Mouse (Mus musculus) lung, embryonic 16.5 days (tissue): ENCODE measurements around the gene Klhl15. TPM values are rescaled to one million over a fixed set of nuclear protein-coding genes. Genes with fewer than 3 reads are reported as not detected.
"Not testable (repeated sequence)": the region's sequence is repeated elsewhere in the genome, so short reads cannot be mapped to it uniquely, and the experiment has no call there.

Source experiments
- ATAC-seq: fragments of 200-750 bp; cut with Nextera tagmentation; 2 replicates; pipeline ENCODE4 v1.8.0; 2017; ENCODE audit warnings: low read depth, mild to moderate bottlenecking, moderate library complexity
- H3K27ac ChIP-seq: fragments of 300-500 bp; sonication (generic); 2 replicates; pipeline ENCODE4 v1.5.1; 2014; ENCODE audit warnings: mild to moderate bottlenecking, control low read depth, low read length
- H3K27me3 ChIP-seq: fragments of 300-500 bp; sonication (generic); 2 replicates; pipeline ENCODE4 v1.6.1; 2014; ENCODE audit warnings: low read depth, low read length, mixed read lengths; ENCODE audit not compliant: control insufficient read depth, insufficient read depth
- H3K36me3 ChIP-seq: fragments of 300-500 bp; sonication (generic); 2 replicates; pipeline ENCODE4 v1.6.1; 2014; ENCODE audit warnings: low read length; ENCODE audit not compliant: control insufficient read depth, insufficient read depth
- H3K4me1 ChIP-seq: fragments of 300-500 bp; sonication (generic); replicated peaks from 2 replicates; pipeline ENCODE4 v1.6.1; 2014; ENCODE audit warnings: low read length, mixed read lengths; ENCODE audit not compliant: control insufficient read depth, insufficient read depth
- H3K4me2 ChIP-seq: fragments of 300-500 bp; sonication (generic); 2 replicates; pipeline ENCODE4 v1.6.1; 2014; ENCODE audit warnings: low read depth, low read length, control low read depth
- H3K4me3 ChIP-seq: fragments of 300-500 bp; sonication (generic); 2 replicates; pipeline ENCODE4 v1.5.1; 2014; ENCODE audit warnings: mild to moderate bottlenecking, low read length, control low read depth
- H3K9ac ChIP-seq: fragments of 300-500 bp; sonication (generic); 2 replicates; pipeline ENCODE4 v1.6.1; 2014; ENCODE audit warnings: low read length, control low read depth
- H3K9me3 ChIP-seq: fragments of 300-500 bp; sonication (generic); 2 replicates; pipeline ENCODE4 v1.6.1; 2016; ENCODE audit warnings: low read length; ENCODE audit not compliant: control insufficient read depth
- WGBS: fragments of 180-500 bp; shearing (Covaris S2); extraction: QIAGEN DNeasy Blood & Tissue Kit; methylation state at CpG from one replicate; pipeline ENCODE4 v1.1.7; 2014; 5-methylcytosine and 5-hydroxymethylcytosine counted together
- polyA plus RNA-seq: library from polyadenylated mRNA; unstranded; fragments of >200 nt; fragmentation: Nextera tagmentation; extraction: Ambion mirVana; gene quantifications from 2 replicates; pipeline ENCODE4 v1.2.1, GENCODE M21; 2015

The Klhl15 gene
- 7.1 and 7.3 TPM in 2 replicates for polyA plus RNA-seq

DNA sequence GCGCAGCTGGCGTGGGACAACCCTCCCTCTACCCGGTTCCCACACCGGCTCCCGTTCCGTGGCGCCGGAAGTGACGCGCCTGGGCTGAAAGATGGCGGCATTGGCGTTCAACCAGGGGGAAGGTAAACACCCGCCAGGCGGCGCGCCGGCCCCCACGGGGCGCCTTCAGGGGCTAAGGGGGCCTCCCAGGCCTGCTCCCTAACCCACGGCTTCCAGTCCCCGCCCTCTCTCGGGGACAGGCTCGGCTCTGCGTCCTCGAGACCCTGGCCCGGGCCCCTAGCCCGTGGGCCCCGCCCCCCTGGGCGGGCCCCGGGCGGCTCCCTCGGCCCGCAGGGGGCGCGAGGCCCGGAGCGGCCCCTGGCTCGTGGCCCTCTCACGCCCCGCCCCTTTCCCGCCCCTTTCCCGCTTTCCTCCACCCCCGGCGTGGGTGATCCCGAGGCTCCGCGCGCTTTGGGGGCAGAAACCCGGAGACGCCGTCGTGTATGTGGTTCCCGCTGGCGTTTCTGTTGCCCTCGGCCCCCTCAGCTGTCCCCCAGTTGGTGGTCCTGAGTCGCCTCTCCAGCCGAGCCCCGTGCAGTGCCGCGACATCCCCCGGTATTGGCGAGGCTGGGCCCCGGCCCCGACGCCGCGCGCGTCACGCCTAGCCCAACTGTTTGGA, at the start of gene Klhl15:
Klhl15 (plus strand) TSS at position 68 of the 658 bp plus-strand sequence.
- Histone ChIP-seq H3K27me3 (peaks cover 21% of the 10 kb centered on the region), H3K9ac (peak within 1 kb of the TSS; percentile 75), H3K9me3 (no peaks in the 10 kb centered on the region), H3K27ac (peak within 1 kb of the TSS; percentile 87), H3K4me3 (peak within 1 kb of the TSS; percentile 70), H3K4me1 (no peaks in the 10 kb centered on the region), H3K36me3 (no peaks in the 10 kb centered on the region), H3K4me2 (peak within 1 kb of the TSS; percentile 55)
- 4% methylated on average over 45 of the region's 70 CpGs for WGBS
- peak; percentile 99 for ATAC-seq

- H3K4me2 ChIP-seq: no peak overlapping the region
- no peak overlapping the region for H3K9ac ChIP-seq
- no peak overlapping the region for H3K27ac ChIP-seq
- H3K27me3 ChIP-seq: peaks cover 7% of the 10 kb centered on the region; the same call in 1 of the 2 replicates
- no peaks in the 10 kb centered on the region for H3K36me3 ChIP-seq
- no peak overlapping the region for H3K4me3 ChIP-seq
- WGBS: 7% methylated on average over 1 of the region's 1 CpGs
- ATAC-seq: no peak
- no peaks in the 10 kb centered on the region for H3K9me3 ChIP-seq
- H3K4me1 ChIP-seq: no peaks in the 10 kb centered on the region
Observed at GRCm38 (mm10) chrX:94185156-94185555, 49.2 kb upstream of the Klhl15 start.

- WGBS: 65% methylated on average over 4 of the region's 4 CpGs
- not testable (repeated sequence) for H3K4me2 ChIP-seq
- H3K36me3 ChIP-seq: peaks cover 33% of the 10 kb centered on the region
Observed at GRCm38 (mm10) chrX:94193901-94194300, 40.5 kb upstream of the Klhl15 start.

GRCm38 (mm10) chrX:94197789-94198188, 36.6 kb upstream of the Klhl15 start:
- 70% methylated on average over 5 of the region's 5 CpGs for WGBS

More at GRCm38 (mm10) chrX:94193901-94194300, 40.5 kb upstream of the Klhl15 start:
- H3K27me3 ChIP-seq, H3K9me3 ChIP-seq, H3K27ac ChIP-seq, ATAC-seq, H3K4me1 ChIP-seq, H3K4me3 ChIP-seq, H3K9ac ChIP-seq: not testable (repeated sequence)

DNA sequence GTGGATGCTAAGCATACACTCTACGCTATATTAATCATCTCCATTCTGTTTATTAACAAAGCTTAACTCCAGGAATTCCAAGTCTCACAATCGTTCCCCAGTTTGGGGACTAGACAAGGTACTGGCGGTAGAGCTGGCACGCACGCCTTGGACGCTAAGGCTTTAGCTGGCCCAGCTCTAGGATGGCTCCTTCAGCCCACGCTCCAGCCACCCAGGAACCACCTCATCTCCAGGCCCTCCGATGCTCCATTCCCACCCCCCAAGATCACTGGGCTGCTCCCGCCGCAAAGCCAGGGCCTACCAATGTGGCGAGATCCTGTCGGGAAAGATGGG, 22.2 kb upstream of the Klhl15 start:
- Histone ChIP-seq H3K4me2 (peak overlapping the region; percentile 68), H3K36me3 (peaks cover 20% of the 10 kb centered on the region), H3K9ac (peak overlapping the region; percentile 90), H3K27me3 (no peaks in the 10 kb centered on the region), H3K9me3 (no peaks in the 10 kb centered on the region), H3K4me1 (0 out of 2 replicates have a peak, but pooled peaks cover 3% of the 10 kb centered on the region), H3K27ac (peak overlapping the region; percentile 77), H3K4me3 (peak overlapping the region; percentile 88)
- under 1% methylated on average over 12 of the region's 12 CpGs for WGBS
- peak; percentile 65 for ATAC-seq

More at GRCm38 (mm10) chrX:94197789-94198188, 36.6 kb upstream of the Klhl15 start:
- Histone ChIP-seq H3K27ac (no peak overlapping the region), H3K4me3 (no peak overlapping the region), H3K4me1 (no peaks in the 10 kb centered on the region), H3K9ac (no peak overlapping the region), H3K36me3 (peaks cover 49% of the 10 kb centered on the region), H3K4me2 (no peak overlapping the region), H3K27me3 (no peaks in the 10 kb centered on the region), H3K9me3 (no peaks in the 10 kb centered on the region)
- ATAC-seq: no peak

GRCm38 (mm10) chrX:94212597-94213321, 21.6 kb upstream of the Klhl15 start, which contains the start of gene Eif2s3x:
Gene Eif2s3x (minus strand): TSS chrX:94212862.
- Histone ChIP-seq H3K36me3 (peaks cover 16% of the 10 kb centered on the region), H3K4me1 (0 out of 2 replicates have a peak, but pooled peaks cover 3% of the 10 kb centered on the region), H3K27ac (peak within 1 kb of the TSS; percentile 77), H3K4me3 (peak within 1 kb of the TSS; percentile 88), H3K27me3 (no peaks in the 10 kb centered on the region), H3K4me2 (peak within 1 kb of the TSS; percentile 68), H3K9me3 (no peaks in the 10 kb centered on the region), H3K9ac (peak within 1 kb of the TSS; percentile 90)
- peak; percentile 95 for ATAC-seq
- WGBS: under 1% methylated on average over 52 of the region's 52 CpGs

- peak overlapping the region; percentile 62 for H3K4me2 ChIP-seq
- peak overlapping the region; percentile 88 for H3K4me3 ChIP-seq
- WGBS: 6% methylated on average over 7 of the region's 7 CpGs
- H3K9me3 ChIP-seq: no peaks in the 10 kb centered on the region
- ATAC-seq: 0 out of 2 replicates have a peak, but pooled peaks have one; percentile 11
- peaks cover 11% of the 10 kb centered on the region for H3K36me3 ChIP-seq
- peak overlapping the region; percentile 90; the same call in 1 of the 2 replicates for H3K9ac ChIP-seq
- H3K4me1 ChIP-seq: 0 out of 2 replicates have a peak, but pooled peaks cover 3% of the 10 kb centered on the region
- peak overlapping the region; percentile 13; the same call in 1 of the 2 replicates for H3K27ac ChIP-seq
- no peaks in the 10 kb centered on the region for H3K27me3 ChIP-seq
Observed at GRCm38 (mm10) chrX:94213384-94213783, 21.0 kb upstream of the Klhl15 start.

- Histone ChIP-seq H3K36me3 (no peaks in the 10 kb centered on the region), H3K9me3 (no peaks in the 10 kb centered on the region), H3K4me2 (no peak overlapping the region), H3K27me3 (peaks cover 21% of the 10 kb centered on the region), H3K9ac (no peak overlapping the region), H3K4me1 (no peaks in the 10 kb centered on the region), H3K4me3 (no peak overlapping the region), H3K27ac (no peak overlapping the region)
- ATAC-seq: no peak
- 47% methylated on average over 5 of the region's 5 CpGs for WGBS
Observed at GRCm38 (mm10) chrX:94233432-94233831, 967 bp upstream of the Klhl15 start.

- H3K4me2 ChIP-seq: peak overlapping the region; percentile 55
- H3K4me3 ChIP-seq: peak overlapping the region; percentile 70
- peak overlapping the region; percentile 87 for H3K27ac ChIP-seq
- H3K36me3 ChIP-seq: no peaks in the 10 kb centered on the region
- no peaks in the 10 kb centered on the region for H3K4me1 ChIP-seq
- peaks cover 21% of the 10 kb centered on the region for H3K27me3 ChIP-seq
- no peak for ATAC-seq
- WGBS: 14% methylated on average over 25 of the region's 25 CpGs
- H3K9me3 ChIP-seq: no peaks in the 10 kb centered on the region
- H3K9ac ChIP-seq: peak overlapping the region; percentile 75
Observed at GRCm38 (mm10) chrX:94233936-94234531, 365 bp upstream of the Klhl15 start.
